Mouse (Mus musculus) brain, adult 2 months (tissue): ENCODE data around the gene Alox8.

Experiments
- DNase-seq: peaks from one replicate; pipeline ENCODE4 v3.0.0; 2011; ENCODE audit warnings: low read depth, low spot score

Gene Alox8

DNA sequence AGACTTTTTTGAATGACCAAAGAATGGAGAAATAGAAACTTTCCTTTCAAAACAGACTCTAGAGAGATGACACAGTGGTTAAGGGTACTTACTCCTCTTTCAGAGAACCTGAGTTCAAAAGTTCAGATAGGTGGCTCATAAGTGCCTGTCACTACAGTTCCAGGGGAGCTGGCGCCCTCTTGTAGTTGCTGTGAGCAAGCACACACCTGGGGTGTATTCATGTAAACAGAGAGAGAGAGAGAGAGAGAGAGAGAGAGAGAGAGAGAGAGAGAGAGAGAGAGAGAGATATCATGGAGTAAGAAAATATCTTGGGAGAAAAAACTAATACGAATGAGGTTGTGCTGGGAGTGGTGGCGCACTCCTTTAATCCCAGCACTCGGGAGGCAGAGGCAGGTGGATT lies 17.5 kb downstream of the Alox8 start:
- no peak for DNase-seq

DNA sequence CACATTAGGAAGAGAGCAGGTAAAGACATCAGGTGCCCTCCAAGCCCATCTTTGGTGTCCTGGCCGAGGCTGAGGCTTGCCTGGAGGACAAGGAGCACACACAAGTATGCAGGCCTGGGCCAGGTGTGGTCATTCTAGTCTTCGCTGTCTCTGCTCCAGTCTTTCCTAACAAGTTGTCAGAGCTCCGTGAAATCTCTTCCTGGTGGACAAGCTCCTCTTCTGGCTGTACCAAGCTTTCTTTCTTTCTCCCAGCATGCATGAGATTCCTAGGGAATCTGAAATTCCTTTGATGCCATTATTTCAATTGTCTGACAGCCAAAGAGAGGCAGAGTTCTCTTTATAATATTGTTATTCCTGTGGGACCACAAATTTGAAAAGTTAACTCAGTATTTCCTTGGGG lies 18.1 kb downstream of the Alox8 start:
- DNase-seq, result no peak

DNA sequence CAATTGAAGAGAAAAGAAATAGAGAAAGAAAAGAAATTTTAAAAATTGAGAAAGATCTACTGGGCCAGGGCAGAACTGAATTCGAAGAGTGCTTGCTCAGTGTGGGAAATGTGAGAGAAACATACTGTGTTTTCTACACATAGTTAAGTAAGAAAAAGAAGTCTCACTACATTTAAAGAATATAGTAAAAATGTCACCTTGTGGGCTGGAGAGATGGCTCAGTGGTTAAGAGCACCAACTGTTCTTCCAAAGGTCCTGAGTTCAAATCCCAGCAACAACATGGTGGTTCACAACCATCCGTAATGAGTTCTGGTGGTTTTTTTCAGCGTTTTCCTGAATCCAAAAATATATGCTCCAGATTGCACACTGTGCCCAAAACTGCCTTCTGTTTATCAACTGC lies 19.1 kb downstream of the Alox8 start:
- DNase-seq, result no peak

DNA sequence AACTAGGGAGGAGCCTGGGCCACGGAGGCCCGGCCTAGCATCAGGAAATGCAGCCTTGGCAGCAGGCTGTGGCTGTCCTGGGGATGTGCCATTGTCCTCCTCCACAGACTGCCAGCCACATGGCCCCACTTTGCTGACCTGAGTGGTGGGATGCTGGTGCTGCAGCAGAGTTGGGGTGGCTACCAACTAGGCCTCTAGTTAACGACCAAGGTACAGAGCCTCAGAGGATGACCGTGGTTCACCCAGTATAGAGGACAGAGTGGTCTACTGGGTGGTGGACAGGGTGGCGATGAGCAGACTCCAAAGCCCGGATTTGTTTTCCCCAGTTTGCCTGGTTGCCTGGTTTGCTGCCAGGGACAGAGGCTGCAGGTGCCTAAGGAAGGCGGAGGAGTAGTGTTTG lies 22.9 kb downstream of the Alox8 start:
- DNase-seq, result no peak

DNA sequence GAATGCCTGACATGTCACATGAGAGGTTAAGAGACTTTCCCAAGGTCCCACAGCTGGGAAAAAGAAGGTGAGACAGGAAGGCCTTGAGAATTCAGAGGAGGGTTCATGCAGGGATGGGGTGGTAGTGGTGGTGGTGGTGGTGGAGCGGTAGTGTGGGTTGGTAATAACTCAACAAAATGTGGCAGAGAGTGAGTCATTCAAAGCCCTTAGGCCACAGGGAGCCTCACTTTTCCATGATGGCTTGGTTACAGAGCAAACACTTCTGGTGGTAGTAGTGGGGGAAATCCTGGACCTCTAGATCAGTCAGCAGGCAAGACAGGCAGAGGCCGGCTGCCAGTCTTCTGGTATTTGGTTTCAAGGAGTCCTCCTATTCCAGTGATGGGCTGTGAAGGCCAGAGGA lies 25.0 kb downstream of the Alox8 start:
- DNase-seq, result no peak

DNA sequence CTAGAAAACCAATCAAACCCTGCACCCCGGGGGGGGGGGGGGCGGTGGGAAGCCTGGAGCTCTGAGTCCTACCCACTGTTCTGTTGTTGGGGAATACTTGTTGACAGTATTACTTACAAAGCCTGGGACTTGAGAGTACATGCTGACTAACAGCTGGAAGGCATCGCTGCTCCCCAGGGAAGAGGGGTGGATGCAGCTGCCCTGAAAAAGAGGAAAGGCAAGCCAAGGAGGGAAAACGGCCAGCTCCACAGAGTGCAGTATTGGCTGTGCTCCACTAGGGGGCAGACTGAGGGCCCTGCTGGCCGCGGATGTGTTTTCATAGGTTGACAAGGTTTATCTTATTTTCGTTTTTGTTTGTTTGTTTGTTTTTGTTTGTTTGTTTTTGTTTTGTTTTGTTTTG lies 26.0 kb downstream of the Alox8 start:
- peak; percentile 54 for DNase-seq

DNA sequence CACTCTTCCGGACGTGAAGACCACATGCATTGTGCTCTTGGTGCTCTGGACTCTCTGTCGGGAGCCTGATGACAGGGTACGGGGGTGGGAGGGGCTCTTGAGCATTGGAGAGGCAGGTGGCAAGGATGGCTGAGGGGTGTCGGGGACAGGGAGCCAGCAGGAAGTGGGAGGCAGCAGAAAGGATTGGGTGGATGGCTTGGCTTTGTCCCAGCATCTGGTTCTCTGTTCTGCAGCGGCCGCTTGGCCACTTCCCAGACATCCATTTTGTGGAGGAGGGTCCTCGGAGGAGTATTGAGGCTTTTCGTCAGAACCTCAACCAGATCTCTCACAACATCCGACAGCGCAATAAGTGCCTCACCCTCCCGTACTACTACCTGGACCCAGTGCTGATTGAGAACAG lies 28.3 kb downstream of the Alox8 start:
- DNase-seq, result peak; percentile 75

DNA sequence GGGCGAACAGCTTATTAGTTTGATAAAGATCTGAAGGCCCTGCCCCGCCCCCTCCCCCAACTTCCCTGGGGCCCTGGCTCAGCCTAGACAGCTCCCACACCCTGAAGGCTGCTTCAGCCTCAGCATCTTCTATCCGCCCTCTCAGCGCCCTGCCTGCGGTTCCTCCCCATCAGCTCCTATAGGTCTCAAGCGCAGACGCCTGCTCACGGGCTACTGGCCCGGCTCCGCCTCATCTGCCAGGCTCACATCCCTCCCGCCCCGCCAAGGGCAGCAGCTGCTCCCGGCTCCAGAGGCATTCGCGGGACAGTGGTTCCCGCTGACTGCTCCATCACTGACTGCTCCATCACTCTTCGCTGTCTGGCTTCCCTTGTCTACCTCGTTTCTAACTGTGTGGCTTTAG lies 40.8 kb downstream of the Alox8 start, which contains the start of gene Alox12b:
Alox12b (plus strand) TSS at position 190 of the 400 bp plus-strand sequence.
- DNase-seq, result peak; percentile 67

DNA sequence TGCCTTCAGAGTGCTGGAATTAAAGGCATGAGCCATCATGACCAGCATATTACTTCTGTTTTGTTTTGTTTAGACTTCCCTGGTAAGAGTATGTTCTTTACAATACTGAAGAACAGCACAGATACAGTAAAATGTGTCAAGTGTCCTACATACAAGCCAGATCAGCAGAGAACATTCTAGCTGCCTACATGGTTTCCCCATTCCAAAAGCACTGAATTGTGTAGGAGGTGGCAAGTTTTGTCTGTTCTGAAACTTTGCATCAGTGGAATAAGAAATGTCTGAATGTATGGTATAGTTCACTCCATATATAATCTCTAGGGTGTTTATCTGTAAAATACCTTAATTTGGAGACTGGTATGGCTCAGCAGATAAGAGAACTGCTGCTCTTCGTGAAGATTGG lies 42.3 kb downstream of the Alox8 start:
- peak; percentile 62 for DNase-seq

DNA sequence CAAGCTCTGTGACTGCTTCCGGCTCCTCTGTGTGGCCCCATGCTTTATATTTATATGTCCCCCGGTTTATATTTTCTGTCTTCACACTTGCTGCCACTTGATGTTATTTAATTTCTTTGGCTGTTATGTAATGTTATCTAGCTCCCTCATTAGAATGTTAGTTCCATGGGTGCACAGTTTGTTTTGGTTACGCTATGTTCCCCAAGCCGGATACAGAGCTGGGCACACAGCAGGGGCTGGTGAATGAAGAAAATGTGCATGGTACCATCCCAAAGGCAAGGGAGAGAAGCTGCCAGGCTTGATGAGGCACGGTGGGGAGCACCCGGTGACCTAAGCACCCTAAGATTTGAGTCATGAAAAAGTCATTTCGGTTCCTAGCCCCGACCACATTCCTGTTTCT lies 43.8 kb downstream of the Alox8 start:
- DNase-seq, result no peak

DNA sequence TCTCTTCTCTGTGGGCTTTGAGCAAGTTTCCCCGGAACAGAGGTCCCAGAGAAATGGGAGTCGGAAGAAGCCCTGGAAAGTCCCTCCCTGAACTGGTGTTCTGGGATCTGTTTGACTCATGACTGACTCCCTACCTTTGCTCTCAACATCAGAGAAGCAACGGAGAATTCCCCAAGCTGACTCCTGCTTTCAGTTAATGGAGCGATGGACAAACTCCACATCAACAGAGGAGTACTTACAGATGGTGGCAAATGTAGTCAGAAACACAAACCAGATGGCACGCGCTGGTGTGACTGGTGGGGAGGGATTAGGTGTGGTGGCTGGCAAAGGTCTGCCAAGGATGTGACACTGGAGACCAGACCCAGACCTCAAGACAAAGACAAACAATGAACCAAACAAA lies 46.6 kb downstream of the Alox8 start:
- no peak for DNase-seq

DNA sequence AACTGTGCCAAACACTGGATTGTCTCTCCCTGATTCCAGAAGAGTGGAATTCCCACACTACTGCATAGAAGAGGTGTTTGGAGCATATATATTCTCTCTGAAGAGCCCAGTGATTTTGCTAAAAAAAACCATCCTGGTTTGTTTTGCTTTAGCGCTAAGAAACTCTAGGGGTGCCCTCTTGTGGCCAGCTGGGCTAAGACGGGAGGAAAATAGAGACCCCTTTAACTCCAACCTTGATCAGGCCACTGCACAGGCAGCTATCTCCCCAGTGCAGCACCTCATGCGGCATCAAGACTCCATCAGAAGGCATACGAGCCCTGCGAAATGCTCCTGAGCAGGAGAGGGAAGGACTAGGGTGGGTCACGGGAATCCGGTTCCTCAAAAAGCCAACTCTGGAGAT lies 47.2 kb downstream of the Alox8 start:
- peak; percentile 85 for DNase-seq

DNA sequence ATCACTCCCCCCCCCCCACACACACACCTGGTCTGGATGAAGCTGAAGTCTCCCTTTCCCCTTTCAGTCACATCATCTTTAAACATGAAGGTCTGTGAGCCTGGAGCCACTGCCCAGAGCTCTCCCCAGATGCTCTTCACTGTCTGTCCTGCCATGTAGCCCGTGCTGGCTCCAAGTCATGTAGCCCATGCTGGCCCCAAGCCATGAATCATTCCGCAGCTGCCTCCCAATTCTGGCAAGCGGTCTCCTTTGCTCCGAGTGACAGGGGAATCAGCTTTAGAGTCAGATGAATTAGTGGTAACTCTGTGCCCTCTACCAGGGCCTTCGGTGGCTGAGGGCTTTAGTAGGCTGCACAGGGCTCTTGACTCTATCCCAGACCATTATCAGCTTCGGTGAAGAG lies 47.9 kb downstream of the Alox8 start:
- DNase-seq, result peak; percentile 36

DNA sequence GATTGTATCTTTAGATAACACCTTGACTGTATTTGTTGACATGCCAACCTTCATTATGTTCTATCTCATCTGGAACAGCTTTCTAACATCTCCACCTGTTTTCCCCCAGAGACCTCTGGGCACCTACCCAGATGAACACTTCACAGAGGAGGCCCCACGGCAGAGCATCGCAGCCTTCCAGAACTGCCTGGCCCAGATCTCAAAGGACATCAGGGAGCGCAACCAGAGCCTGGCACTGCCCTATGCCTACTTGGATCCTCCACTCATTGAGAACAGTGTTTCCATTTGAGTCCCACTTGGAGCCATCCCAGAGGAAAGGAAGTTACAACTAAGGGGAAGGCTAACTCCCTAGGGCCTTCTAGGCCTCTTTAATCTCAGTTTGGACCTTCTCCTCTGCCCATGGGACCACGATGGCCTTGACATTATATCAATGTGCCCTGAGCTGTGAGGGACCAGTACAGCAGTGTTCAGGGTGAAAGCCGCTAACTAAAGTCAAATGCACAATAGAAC lies 49.1 kb downstream of the Alox8 start:
- no peak for DNase-seq

DNA sequence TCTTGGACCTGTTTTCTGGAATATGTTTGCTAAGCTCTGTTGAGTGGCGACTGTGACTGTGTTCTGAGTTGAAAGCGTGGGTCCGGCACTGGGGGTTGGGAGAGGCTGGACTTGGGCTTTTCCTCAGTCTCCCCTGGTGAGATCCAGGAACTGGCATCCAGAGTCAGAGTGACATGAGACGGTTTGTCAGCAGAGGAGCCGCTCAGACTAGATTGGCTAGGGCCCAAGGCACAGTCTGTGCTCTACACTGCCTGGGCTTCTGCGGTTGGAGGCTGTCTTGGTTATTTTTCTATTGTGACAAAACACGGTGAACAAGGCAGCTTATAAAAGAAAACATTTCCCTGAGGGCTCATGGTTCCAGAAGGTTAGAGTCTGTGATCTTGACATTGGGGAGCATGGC lies 50.1 kb downstream of the Alox8 start:
- DNase-seq, result peak; percentile 48

DNA sequence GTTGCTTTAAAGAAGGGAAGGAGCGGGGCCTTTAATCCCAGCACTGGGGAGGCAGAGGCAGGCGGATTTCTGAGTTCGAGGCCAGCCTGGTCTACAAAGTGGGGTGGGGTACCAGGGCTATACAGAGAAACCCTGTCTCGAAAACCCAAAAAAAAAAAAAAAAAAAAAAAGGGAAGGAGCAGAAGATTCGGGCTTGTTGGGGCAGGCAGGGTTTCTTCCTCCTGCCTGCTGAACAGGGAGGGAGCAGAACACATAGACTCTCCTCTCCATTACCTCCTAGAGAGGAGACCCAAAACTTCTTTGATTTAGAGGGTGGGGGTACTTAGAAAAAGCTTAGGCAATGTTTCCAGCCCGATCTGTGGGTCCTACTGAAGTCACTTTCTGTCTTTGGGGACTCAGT lies 62.3 kb downstream of the Alox8 start:
- DNase-seq, result no peak

DNA sequence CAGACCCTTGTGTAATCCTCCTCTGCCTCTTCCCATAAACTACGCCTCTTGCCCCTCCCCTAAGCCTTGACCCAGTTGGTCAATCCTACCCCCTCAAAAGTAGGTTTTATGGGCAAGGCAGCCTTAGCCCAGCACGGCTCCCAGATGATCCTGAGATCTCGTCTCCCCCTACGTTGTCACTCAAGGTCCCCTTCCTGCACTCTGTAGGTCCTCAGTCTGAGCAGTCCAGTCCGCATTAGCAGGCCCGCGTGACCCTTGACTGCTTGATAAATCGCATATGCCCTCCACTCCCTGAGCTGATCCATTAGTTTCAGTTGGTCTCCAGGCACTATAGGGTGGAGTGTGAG lies 63.0 kb downstream of the Alox8 start:
- no peak for DNase-seq
